Mouse (Mus musculus) CH12.LX (cell line): Measurements from ENCODE around the gene Tph2. TPM values are rescaled to one million over a fixed set of nuclear protein-coding genes. Genes with fewer than 3 reads are reported as not detected.

Experiments
- DNase-seq: peaks from one replicate; pipeline ENCODE4 v3.0.0-alpha.2; 2013; ENCODE audit errors: extremely low read depth
- H3K27ac ChIP-seq: 2 replicates; pipeline ENCODE4 v1.5.1; 2012; ENCODE audit warnings: low read depth, mild to moderate bottlenecking, control low read depth, moderate library complexity; ENCODE audit not compliant: insufficient read depth
- H3K27me3 ChIP-seq: replicated peaks from 2 replicates; pipeline ENCODE3; 2012; ENCODE audit warnings: inconsistent platforms
- H3K36me3 ChIP-seq, 2 experiments: replicated peaks in 1 of 2; 2 replicates each; pipeline versions ENCODE3 to v1.6.1; 2012; ENCODE audit warnings: inconsistent platforms in 1 of 2, low read length in 1 of 2, mild to moderate bottlenecking in 1 of 2, mixed read lengths in 1 of 2, moderate library complexity in 1 of 2; ENCODE audit not compliant: control insufficient read depth in 1 of 2, insufficient read depth in 1 of 2
- H3K4me1 ChIP-seq, 2 experiments: 2 replicates each; pipeline ENCODE4 v1.6.1; 2012; ENCODE audit warnings: inconsistent platforms in 1 of 2, moderate library complexity in 1 of 2; ENCODE audit not compliant: insufficient read depth in 2 of 2, control insufficient read depth in 1 of 2
- H3K4me2 ChIP-seq: 2 replicates; pipeline ENCODE4 v1.6.1; 2012; ENCODE audit warnings: low read depth, mild to moderate bottlenecking, control low read depth; ENCODE audit not compliant: poor library complexity, insufficient read depth, severe bottlenecking
- H3K4me3 ChIP-seq, 3 experiments: fragments of 150-350 bp in 1 of 3; sonication (generic) in 1 of 3; replicated peaks in 1 of 3; 2 replicates each; pipeline versions ENCODE3 to v1.5.1; 2011 to 2012; ENCODE audit warnings: low read depth in 2 of 3, low read length in 2 of 3, mild to moderate bottlenecking in 2 of 3, moderate library complexity in 2 of 3, control low read depth in 1 of 3, improper control_type of control experiment in 1 of 3, inconsistent platforms in 1 of 3, mixed read lengths in 1 of 3; ENCODE audit not compliant: poor library complexity in 1 of 3
- H3K79me2 ChIP-seq: replicated peaks from 2 replicates; pipeline ENCODE4 v1.6.1; 2012; ENCODE audit warnings: mild to moderate bottlenecking, moderate library complexity; ENCODE audit not compliant: control insufficient read depth, poor library complexity, insufficient read depth, severe bottlenecking; ENCODE audit errors: extremely low read depth
- H3K9ac ChIP-seq: 2 replicates; pipeline ENCODE4 v1.6.1; 2012; ENCODE audit warnings: low read depth, mild to moderate bottlenecking, control low read depth, moderate library complexity; ENCODE audit not compliant: insufficient read depth
- H3K9me3 ChIP-seq: replicated peaks from 2 replicates; pipeline ENCODE3; 2012; ENCODE audit warnings: low read length, inconsistent platforms, mixed read lengths
- BHLHE40 ChIP-seq: IDR thresholded peaks from 2 replicates; pipeline ENCODE4 v1.6.1; 2011; ENCODE audit warnings: mild to moderate bottlenecking, low read depth, low read length, improper control_type of control experiment
- CTCF ChIP-seq, 2 experiments: IDR thresholded peaks in 1 of 2; conservative IDR thresholded peaks in 1 of 2; 2 replicates each; pipeline ENCODE4 v1.5.1; 2011 to 2012; ENCODE audit warnings: low read depth in 2 of 2, low read length in 2 of 2, improper control_type of control experiment in 1 of 2, inconsistent platforms in 1 of 2, mild to moderate bottlenecking in 1 of 2, moderate library complexity in 1 of 2
- E2F4 ChIP-seq: IDR thresholded peaks from 2 replicates; pipeline ENCODE4 v1.6.1; 2011; ENCODE audit warnings: low read depth, low read length, improper control_type of control experiment; ENCODE audit not compliant: insufficient replicate concordance
- EP300 ChIP-seq: IDR thresholded peaks from 2 replicates; pipeline ENCODE4 v1.6.1; 2011; ENCODE audit warnings: low read length, improper control_type of control experiment
- ETS1 ChIP-seq: conservative IDR thresholded peaks from 2 replicates; pipeline ENCODE4 v1.6.1; 2012; ENCODE audit warnings: low read depth, mild to moderate bottlenecking, inconsistent platforms, low read length, improper control_type of control experiment, moderate library complexity
- HCFC1 ChIP-seq: IDR thresholded peaks from 2 replicates; pipeline ENCODE4 v1.6.1; 2012; ENCODE audit warnings: low read depth, mild to moderate bottlenecking, inconsistent platforms, low read length, improper control_type of control experiment
- IRF4 ChIP-seq: IDR thresholded peaks from 2 replicates; pipeline ENCODE4 v1.6.1; 2014; ENCODE audit warnings: low read depth, mild to moderate bottlenecking, inconsistent platforms, low read length, improper control_type of control experiment
- JUND ChIP-seq: conservative IDR thresholded peaks from 2 replicates; pipeline ENCODE4 v1.6.1; 2011; ENCODE audit warnings: low read depth, low read length, improper control_type of control experiment
- KAT2A ChIP-seq: IDR thresholded peaks from 2 replicates; pipeline ENCODE4 v1.6.1; 2012; ENCODE audit warnings: low read length, improper control_type of control experiment, inconsistent platforms; ENCODE audit not compliant: insufficient replicate concordance
- MAX ChIP-seq: IDR thresholded peaks from 2 replicates; pipeline ENCODE4 v1.6.1; 2011; ENCODE audit warnings: low read length, improper control_type of control experiment
- MAZ ChIP-seq: IDR thresholded peaks from 2 replicates; pipeline ENCODE4 v1.6.1; 2012; ENCODE audit warnings: low read depth, mild to moderate bottlenecking, inconsistent platforms, low read length, improper control_type of control experiment, moderate library complexity
- MEF2A ChIP-seq: IDR thresholded peaks from 2 replicates; pipeline ENCODE4 v1.6.1; 2014; ENCODE audit warnings: low read depth, mild to moderate bottlenecking, inconsistent platforms, low read length, improper control_type of control experiment, borderline replicate concordance
- MYC ChIP-seq: IDR thresholded peaks from 2 replicates; pipeline ENCODE4 v1.6.1; 2011; ENCODE audit warnings: low read depth, mild to moderate bottlenecking, improper control_type of control experiment, low read length
- NELFE ChIP-seq: IDR thresholded peaks from 2 replicates; pipeline ENCODE4 v1.6.1; 2011; ENCODE audit warnings: low read depth, low read length, improper control_type of control experiment
- PAX5 ChIP-seq: IDR thresholded peaks from 2 replicates; pipeline ENCODE4 v1.6.1; 2012; ENCODE audit warnings: low read length, inconsistent platforms, mixed read lengths
- POLR2AphosphoS2 ChIP-seq: IDR thresholded peaks from 2 replicates; pipeline ENCODE4 v1.6.1; 2011; ENCODE audit warnings: low read depth, low read length, improper control_type of control experiment
- RAD21 ChIP-seq: IDR thresholded peaks from 2 replicates; pipeline ENCODE4 v1.6.1; 2011; ENCODE audit warnings: low read depth, mild to moderate bottlenecking, low read length, improper control_type of control experiment, moderate library complexity
- RCOR1 ChIP-seq: conservative IDR thresholded peaks from 2 replicates; pipeline ENCODE4 v1.6.1; 2012; ENCODE audit warnings: low read depth, mild to moderate bottlenecking, inconsistent platforms, low read length, improper control_type of control experiment
- SIN3A ChIP-seq: IDR thresholded peaks from 2 replicates; pipeline ENCODE4 v1.6.1; 2012; ENCODE audit warnings: low read length, improper control_type of control experiment, inconsistent platforms
- SMC3 ChIP-seq: IDR thresholded peaks from 2 replicates; pipeline ENCODE4 v1.6.1; 2011; ENCODE audit warnings: low read depth, low read length, improper control_type of control experiment
- TBP ChIP-seq: conservative IDR thresholded peaks from 2 replicates; pipeline ENCODE4 v1.6.1; 2011; ENCODE audit warnings: low read depth, low read length, improper control_type of control experiment
- TCF12 ChIP-seq: IDR thresholded peaks from 2 replicates; pipeline ENCODE4 v1.6.1; 2014; ENCODE audit warnings: low read depth, mild to moderate bottlenecking, inconsistent platforms, low read length, improper control_type of control experiment
- UBTF ChIP-seq: IDR thresholded peaks from 2 replicates; pipeline ENCODE4 v1.6.1; 2012; ENCODE audit warnings: low read depth, mild to moderate bottlenecking, inconsistent platforms, low read length, improper control_type of control experiment, moderate library complexity
- USF1 ChIP-seq: IDR thresholded peaks from 2 replicates; pipeline ENCODE4 v1.6.1; 2014; ENCODE audit warnings: low read depth, mild to moderate bottlenecking, inconsistent platforms, low read length, improper control_type of control experiment
- ZC3H11A ChIP-seq: IDR thresholded peaks from 2 replicates; pipeline ENCODE4 v1.6.1; 2012; ENCODE audit warnings: low read depth, mild to moderate bottlenecking, inconsistent platforms, low read length, improper control_type of control experiment
- ZKSCAN1 ChIP-seq: IDR thresholded peaks from 2 replicates; pipeline ENCODE4 v1.6.1; 2012; ENCODE audit warnings: low read depth, inconsistent platforms, low read length, improper control_type of control experiment, borderline replicate concordance
- ZMIZ1 ChIP-seq: IDR thresholded peaks from 2 replicates; pipeline ENCODE4 v1.6.1; 2012; ENCODE audit warnings: low read depth, mild to moderate bottlenecking, inconsistent platforms, low read length, improper control_type of control experiment
- dilution Hi-C: fragments of 300-500 bp; cut with MboI; formaldehyde crosslinking; loops from 2 replicates; pipeline ENCODE4 v1.14.3; 2020; ENCODE audit warnings: low sequenced_read_pairs; ENCODE audit not compliant: extremely low pct_unique_long_range_greater_than_20kb, extremely low pct_ligation_motif_present
- in situ Hi-C: fragments of 300-500 bp; cut with MboI; formaldehyde crosslinking; loops from 3 replicates; pipeline ENCODE4 v1.14.3; 2019; ENCODE audit warnings: low sequenced_read_pairs, low pct_ligation_motif_present, low pct_unique_long_range_greater_than_20kb, mixed read lengths
- polyA plus RNA-seq: library from polyadenylated mRNA; unstranded; fragments of >175 nt; gene quantifications from 2 replicates; pipeline ENCODE4 v1.2.1, GENCODE M21; 2012; ENCODE audit warnings: low read depth; ENCODE audit not compliant: insufficient read length
- total RNA-seq, 2 experiments: library from RNA; depleted of rRNA; stranded (reverse); fragments of 300-350 nt in 1 of 2; fragments of >200 nt in 1 of 2; gene quantifications; 2 replicates each; pipeline ENCODE4 v1.2.3; 2012 to 2014

Gene Tph2
- total and polyA plus RNA-seq, 3 experiments, result 0.42 to 0.55 (median 0.54) TPM

DNA sequence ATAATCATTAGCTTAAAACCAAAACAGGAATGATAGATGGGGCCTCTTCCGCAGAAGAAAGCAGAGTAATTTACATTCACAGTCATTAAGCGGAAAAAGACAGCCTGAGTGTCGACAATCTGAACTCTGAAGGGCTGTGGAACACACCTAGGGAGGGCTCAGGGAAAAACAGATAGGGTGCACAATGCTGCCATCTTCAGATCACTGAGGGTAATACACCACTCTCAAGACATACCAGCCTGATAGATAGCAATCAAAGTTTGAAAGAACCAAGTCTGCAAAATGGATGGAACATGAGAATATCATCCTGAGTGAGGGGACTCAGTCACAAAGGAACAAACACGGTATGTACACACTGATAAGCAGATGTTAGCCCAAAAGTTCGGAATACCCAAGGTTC lies 87.7 kb downstream of the Tph2 start:
- DNase-seq, result peak; percentile 81
- no peaks in the 10 kb centered on the region for H3K27me3 ChIP-seq
- in situ Hi-C loops, result no loop called here
- no peaks in the 10 kb centered on the region for H3K79me2 ChIP-seq
- peaks cover 0 to 15% of the 10 kb centered on the region in 2 experiments; a peak in 2 of 4 replicates for H3K4me1 ChIP-seq
- no peak overlapping the region for H3K27ac ChIP-seq
- no peak overlapping the region for H3K4me3 ChIP-seq
- H3K36me3 ChIP-seq, result no peaks in the 10 kb centered on the region
- dilution Hi-C loops, result no loop called here
- H3K4me2 ChIP-seq, result no peak overlapping the region
- no peaks in the 10 kb centered on the region for H3K9me3 ChIP-seq
- TF ChIP-seq ZC3H11A (peak; percentile 4; the same call in 1 of the 2 replicates), BHLHE40 (no peak), ZKSCAN1 (no peak), MAX (no peak), KAT2A (no peak), ETS1 (no peak), ZMIZ1 (no peak), USF1 (no peak), JUND (no peak), E2F4 (no peak), MYC (no peak), TBP (no peak), SMC3 (peak; percentile 69), MEF2A (no peak), RCOR1 (no peak), HCFC1 (no peak), TCF12 (no peak), UBTF (no peak), EP300 (no peak), MAZ (no peak), RAD21 (peak; percentile 91), POLR2AphosphoS2 (no peak), CTCF (conservative IDR thresholded peaks at IDR 0.05 in 1 of 2, IDR thresholded peaks at IDR 0.05 in 1 of 2; ENCODE audit: low read depth in 2 of 2, low read length in 2 of 2) (peak; percentile 79 to 80), NELFE (no peak), IRF4 (no peak), SIN3A (no peak), PAX5 (no peak)
- TF ChIP-seq, all 38 proteins: peak for 4
- H3K9ac ChIP-seq, result no peak overlapping the region
